Mouse (Mus musculus): ENCODE measurements around the gene Car8. TPM values are rescaled to one million over a fixed set of nuclear protein-coding genes. Genes with fewer than 3 reads are reported as not detected.
A peak's percentile ranks its signal among the peaks of the same experiment; 100 is the strongest.
"Not testable (repeated sequence)": the region's sequence is repeated elsewhere in the genome, so short reads cannot be mapped to it uniquely, and the experiment has no call there.

The Car8 gene
- total and polyA plus RNA-seq, 3 experiments = 2.5 to 30.0 (median 4.7) TPM

- DNase-seq = no peak
These were observed 35.5 kb downstream of the Car8 start for GRCm38 (mm10) chr4:8203367-8203766.

GRCm38 (mm10) chr4:8201631-8202030 is 37.2 kb downstream of the Car8 start:
- DNase-seq = peak; percentile 51

GRCm38 (mm10) chr4:8200081-8200480 is 38.8 kb downstream of the Car8 start:
- peak; percentile 77 for DNase-seq

GRCm38 (mm10) chr4:8198033-8198432 is 40.8 kb downstream of the Car8 start:
- DNase-seq = peak; percentile 33

- DNase-seq = no peak
These were observed 48.4 kb downstream of the Car8 start for GRCm38 (mm10) chr4:8190441-8190840.

- DNase-seq = no peak
These were observed 51.7 kb downstream of the Car8 start for GRCm38 (mm10) chr4:8186921-8187687.

- DNase-seq = no peak
These were observed 58.3 kb downstream of the Car8 start for GRCm38 (mm10) chr4:8180576-8180975.

GRCm38 (mm10) chr4:8154589-8155198 is 84.1 kb downstream of the Car8 start:
- DNase-seq = no peak

- not testable (repeated sequence) for DNase-seq
These were observed 84.9 kb downstream of the Car8 start for GRCm38 (mm10) chr4:8153926-8154325.

GRCm38 (mm10) chr4:8137403-8137802 is 101.4 kb downstream of the Car8 start:
- no peak for DNase-seq

- DNase-seq = no peak
These were observed 106.8 kb downstream of the Car8 start for GRCm38 (mm10) chr4:8132024-8132423.

- DNase-seq = peak; percentile 30
These were observed 125.3 kb downstream of the Car8 start for GRCm38 (mm10) chr4:8113558-8113957.

- no peak for DNase-seq
These were observed 127.0 kb downstream of the Car8 start for GRCm38 (mm10) chr4:8111891-8112290.

GRCm38 (mm10) chr4:8109906-8110567 is 128.8 kb downstream of the Car8 start:
- no peak for DNase-seq

GRCm38 (mm10) chr4:8101466-8101865 is 137.4 kb downstream of the Car8 start:
- no peak for DNase-seq

- no peak for DNase-seq
These were observed 140.8 kb downstream of the Car8 start for GRCm38 (mm10) chr4:8098084-8098483.

- no peak for DNase-seq
These were observed 141.2 kb downstream of the Car8 start for GRCm38 (mm10) chr4:8097683-8098082.

- not testable (repeated sequence) for DNase-seq
These were observed 145.3 kb downstream of the Car8 start for GRCm38 (mm10) chr4:8093566-8093965.

Small RNA genes lying within 50 kb of the gene (microRNA-seq; reads per million reads assigned to microRNA genes)
- 0 reads per million in 2 experiments for gene Gm25355

Measured in adrenal gland, adult 2 months (tissue).